Mouse (Mus musculus) MEL-GATA-1-ER (cell line): Measurements from ENCODE around the gene Mical3.

Experiments used
- DNase-seq: peaks from one replicate; pipeline ENCODE4 v3.0.0-alpha.2; 2012; ENCODE audit warnings: low read depth; ENCODE audit errors: extremely low read depth

The Mical3 gene

GRCm38 (mm10) chr6:121111448-121112055 is 19.2 kb downstream of the Mical3 start:
- DNase-seq: peak; percentile 87

- peak; percentile 98 for DNase-seq
Observed at GRCm38 (mm10) chr6:121109998-121110603, 20.7 kb downstream of the Mical3 start.

- no peak for DNase-seq
Observed at GRCm38 (mm10) chr6:121109181-121109981, 21.4 kb downstream of the Mical3 start.

- DNase-seq: no peak
Observed at GRCm38 (mm10) chr6:121108075-121108474, 22.7 kb downstream of the Mical3 start.

GRCm38 (mm10) chr6:121106711-121107405 is 23.9 kb downstream of the Mical3 start:
- no peak for DNase-seq

GRCm38 (mm10) chr6:121105726-121106125 is 25.1 kb downstream of the Mical3 start:
- no peak for DNase-seq

GRCm38 (mm10) chr6:121103406-121104171 is 27.2 kb downstream of the Mical3 start:
- DNase-seq: no peak

GRCm38 (mm10) chr6:121102941-121103340 is 27.9 kb downstream of the Mical3 start:
- no peak for DNase-seq

- DNase-seq: no peak
Observed at GRCm38 (mm10) chr6:121102084-121102483, 28.7 kb downstream of the Mical3 start.

GRCm38 (mm10) chr6:121101201-121101600 is 29.6 kb downstream of the Mical3 start:
- no peak for DNase-seq

GRCm38 (mm10) chr6:121099831-121100230 is 31.0 kb downstream of the Mical3 start:
- no peak for DNase-seq

GRCm38 (mm10) chr6:121099228-121099608 is 31.6 kb downstream of the Mical3 start:
- DNase-seq: no peak

GRCm38 (mm10) chr6:121098511-121099227 is 32.1 kb downstream of the Mical3 start:
- DNase-seq: no peak

- no peak for DNase-seq
Observed at GRCm38 (mm10) chr6:121098109-121098508, 32.7 kb downstream of the Mical3 start.

- DNase-seq: no peak
Observed at GRCm38 (mm10) chr6:121096862-121097261, 33.9 kb downstream of the Mical3 start.

GRCm38 (mm10) chr6:121096390-121096789 is 34.4 kb downstream of the Mical3 start:
- no peak for DNase-seq

GRCm38 (mm10) chr6:121093662-121094408 is 37.0 kb downstream of the Mical3 start:
- DNase-seq: peak; percentile 93

- no peak for DNase-seq
Observed at GRCm38 (mm10) chr6:121090786-121091185, 40.0 kb downstream of the Mical3 start.

- no peak for DNase-seq
Observed at GRCm38 (mm10) chr6:121087586-121088245, 43.1 kb downstream of the Mical3 start.
